Mouse (Mus musculus): Measurements from ENCODE around the gene Lamb3.

- no peak for TF ChIP-seq EP300 (IDR thresholded peaks at IDR 0.05; ENCODE audit: low read length)
- TF ChIP-seq CTCF (conservative IDR thresholded peaks at IDR 0.05 in 1 of 2, IDR thresholded peaks at IDR 0.05 in 1 of 2; ENCODE audit: low read depth in 2 of 2, low read length in 2 of 2) = no peak
- TF ChIP-seq MYC (IDR thresholded peaks at IDR 0.05; ENCODE audit: low read depth, low read length) = no peak
- no peak for TF ChIP-seq NRF1 (IDR thresholded peaks at IDR 0.05; ENCODE audit: low read depth, low read length)
- no peak for TF ChIP-seq POLR2AphosphoS2 (IDR thresholded peaks at IDR 0.05; ENCODE audit: low read depth, low read length)
- no peak for TF ChIP-seq POLR2A (IDR thresholded peaks at IDR 0.05; ENCODE audit: low read depth, low read length)
- no peak for TF ChIP-seq USF2 (conservative IDR thresholded peaks at IDR 0.05; ENCODE audit: low read depth, low read length)
- no peak for TF ChIP-seq KAT2A (IDR thresholded peaks at IDR 0.05; ENCODE audit: insufficient replicate concordance, low read length)
- TF ChIP-seq USF1 (IDR thresholded peaks at IDR 0.05; ENCODE audit: low read depth, low read length) = no peak
- TF ChIP-seq MAX (IDR thresholded peaks at IDR 0.05; ENCODE audit: low read length) = no peak
- no peak for TF ChIP-seq SMC3 (IDR thresholded peaks at IDR 0.05; ENCODE audit: low read depth, low read length)
Measured at GRCm38 (mm10) chr1:193250026-193250425, 42.5 kb downstream of the Lamb3 start.

Data from CH12.LX (cell line).